Mouse (Mus musculus) liver, embryonic 12.5 days (tissue): ENCODE measurements around the gene Atf6b. TPM values are rescaled to one million over a fixed set of nuclear protein-coding genes. Genes with fewer than 3 reads are reported as not detected.

Experiments
- ATAC-seq: fragments of 200-750 bp; cut with Nextera tagmentation; 2 replicates; pipeline ENCODE4 v1.8.0; 2017; ENCODE audit warnings: moderate number of reproducible peaks, mild to moderate bottlenecking, moderate library complexity
- H3K27ac ChIP-seq: fragments of 300-500 bp; sonication (generic); 2 replicates; pipeline ENCODE4 v1.5.1; 2016; ENCODE audit warnings: mild to moderate bottlenecking
- H3K27me3 ChIP-seq: fragments of 300-500 bp; sonication (generic); replicated peaks from 2 replicates; pipeline ENCODE4 v1.6.1; 2016; ENCODE audit warnings: mild to moderate bottlenecking, moderate library complexity
- H3K36me3 ChIP-seq: fragments of 300-500 bp; sonication (generic); 2 replicates; pipeline ENCODE4 v1.6.1; 2016; ENCODE audit warnings: mild to moderate bottlenecking, moderate library complexity
- H3K4me1 ChIP-seq: fragments of 300-500 bp; sonication (generic); 2 replicates; pipeline ENCODE4 v1.6.1; 2016
- H3K4me2 ChIP-seq: fragments of 300-500 bp; sonication (generic); 2 replicates; pipeline ENCODE4 v1.6.1; 2016; ENCODE audit warnings: mild to moderate bottlenecking, moderate library complexity
- H3K4me3 ChIP-seq: fragments of 300-500 bp; sonication (generic); 2 replicates; pipeline ENCODE4 v1.5.1; 2016; ENCODE audit warnings: mild to moderate bottlenecking, moderate library complexity
- H3K9ac ChIP-seq: fragments of 300-500 bp; sonication (generic); 2 replicates; pipeline ENCODE4 v1.6.1; 2016; ENCODE audit warnings: mild to moderate bottlenecking, moderate library complexity
- H3K9me3 ChIP-seq: fragments of 300-500 bp; sonication (generic); replicated peaks from 2 replicates; pipeline ENCODE4 v1.6.1; 2016; ENCODE audit warnings: mild to moderate bottlenecking, moderate library complexity
- WGBS: fragments of 180-500 bp; shearing (Covaris S2); methylation state at CpG from one replicate; pipeline ENCODE4 v1.1.7; 2016; ENCODE audit not compliant: insufficient replicate concordance; 5-methylcytosine and 5-hydroxymethylcytosine counted together
- polyA plus RNA-seq: library from polyadenylated mRNA; unstranded; fragments of >200 nt; fragmentation: Nextera tagmentation; extraction: Ambion mirVana; gene quantifications from 2 replicates; pipeline ENCODE4 v1.2.1, GENCODE M21; 2016

Gene Atf6b
- 37.0 and 37.3 TPM in 2 replicates for polyA plus RNA-seq

- peaks cover 39% of the 10 kb centered on the region for H3K36me3 ChIP-seq
- ATAC-seq, result peak; percentile 97
- peak within 1 kb of the TSS; percentile 95 for H3K4me3 ChIP-seq
- peaks cover 5% of the 10 kb centered on the region; the same call in 1 of the 2 replicates for H3K27me3 ChIP-seq
- peak within 1 kb of the TSS; percentile 86 for H3K9ac ChIP-seq
- peak within 1 kb of the TSS; percentile 94 for H3K4me2 ChIP-seq
- H3K27ac ChIP-seq, result peak within 1 kb of the TSS; percentile 72
- no peaks in the 10 kb centered on the region for H3K9me3 ChIP-seq
- 1% methylated on average over 65 of the region's 66 CpGs for WGBS
- peaks cover 40% of the 10 kb centered on the region for H3K4me1 ChIP-seq
Measured at GRCm38 (mm10) chr17:34646906-34647787, at the start of gene Atf6b. Gene Atf6b, plus strand, starts transcription at chr17:34647146.

DNA sequence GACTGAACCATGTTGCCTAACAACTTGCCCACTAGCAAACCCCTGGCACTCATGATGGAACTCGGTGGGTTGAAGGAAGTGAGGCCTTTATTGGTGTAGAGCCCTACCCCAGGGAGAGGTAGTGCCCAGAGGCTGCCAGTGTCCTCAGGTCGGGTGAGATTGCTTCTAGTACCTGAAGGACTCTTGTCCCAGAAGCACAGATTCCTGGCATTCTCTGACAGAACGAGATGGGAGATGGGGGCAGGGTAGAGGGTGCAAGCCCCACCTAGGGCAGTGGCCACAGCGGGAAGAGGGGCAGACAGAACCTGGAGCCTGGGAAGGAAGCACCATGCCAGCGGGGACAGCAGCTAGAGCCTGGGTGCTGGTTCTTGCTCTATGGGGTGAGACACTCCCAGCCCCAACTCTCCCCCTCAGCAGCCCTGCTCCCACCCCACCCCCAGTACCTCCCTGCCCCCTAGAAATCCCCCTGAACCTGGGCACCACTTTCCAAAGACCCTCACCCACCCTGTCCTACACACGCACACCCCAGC is 49.3 kb upstream of the Atf6b start, which contains the start of gene Ager:
Ager (plus strand) TSS at position 297 of the 530 bp plus-strand sequence.
- Histone ChIP-seq H3K27me3 (no peaks in the 10 kb centered on the region), H3K9me3 (no peaks in the 10 kb centered on the region), H3K4me1 (peaks cover 78% of the 10 kb centered on the region), H3K36me3 (peaks cover 55% of the 10 kb centered on the region), H3K4me3 (no peak within 1 kb of the TSS), H3K9ac (peak within 1 kb of the TSS; percentile 40), H3K4me2 (no peak within 1 kb of the TSS), H3K27ac (0 out of 2 replicates have a peak within 1 kb of the TSS, but pooled peaks have one; percentile 11)
- no peak for ATAC-seq
- WGBS, result 25% methylated on average over 6 of the region's 6 CpGs

DNA sequence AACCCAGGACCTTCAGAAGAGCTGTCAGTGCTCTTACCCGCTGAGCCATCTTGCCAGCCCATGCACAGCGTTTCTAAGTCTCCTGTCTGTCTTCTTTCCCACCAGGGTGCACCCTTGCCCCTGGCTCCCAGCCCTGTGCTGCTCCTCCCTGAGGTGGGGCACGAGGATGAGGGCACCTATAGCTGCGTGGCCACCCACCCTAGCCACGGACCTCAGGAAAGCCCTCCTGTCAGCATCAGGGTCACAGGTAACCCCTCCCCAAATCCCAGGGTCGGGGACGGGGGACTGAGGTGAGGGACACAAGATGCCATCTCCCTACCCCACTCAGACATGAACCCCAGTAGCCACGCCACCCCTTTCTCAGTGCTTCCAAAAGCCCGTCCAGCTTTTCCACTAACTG is 47.1 kb upstream of the Atf6b start:
- Histone ChIP-seq H3K36me3 (peaks cover 41% of the 10 kb centered on the region), H3K4me2 (no peak overlapping the region), H3K27ac (no peak overlapping the region), H3K9ac (no peak overlapping the region), H3K9me3 (no peaks in the 10 kb centered on the region), H3K27me3 (no peaks in the 10 kb centered on the region), H3K4me3 (no peak overlapping the region), H3K4me1 (peaks cover 65% of the 10 kb centered on the region)
- 76% methylated on average over 9 of the region's 9 CpGs for WGBS
- no peak for ATAC-seq

- Histone ChIP-seq H3K27me3 (no peaks in the 10 kb centered on the region), H3K36me3 (peaks cover 27% of the 10 kb centered on the region), H3K4me3 (peak overlapping the region; percentile 98; the same call in 1 of the 2 replicates), H3K4me1 (peaks cover 59% of the 10 kb centered on the region), H3K27ac (no peak overlapping the region; the same call in 1 of the 2 replicates), H3K4me2 (peak overlapping the region; percentile 94), H3K9me3 (no peaks in the 10 kb centered on the region), H3K9ac (no peak overlapping the region)
- no peak for ATAC-seq
- WGBS, result 88% methylated on average over 12 of the region's 12 CpGs
Measured at GRCm38 (mm10) chr17:34601796-34602195, 45.1 kb upstream of the Atf6b start.

- H3K4me1 ChIP-seq, result peaks cover 61% of the 10 kb centered on the region
- H3K4me2 ChIP-seq, result peak within 1 kb of the TSS; percentile 94
- H3K4me3 ChIP-seq, result peak within 1 kb of the TSS; percentile 98
- H3K27me3 ChIP-seq, result no peaks in the 10 kb centered on the region
- H3K27ac ChIP-seq, result peak within 1 kb of the TSS; percentile 91
- peak within 1 kb of the TSS; percentile 99 for H3K9ac ChIP-seq
- no peaks in the 10 kb centered on the region for H3K9me3 ChIP-seq
- H3K36me3 ChIP-seq, result peaks cover 36% of the 10 kb centered on the region
- under 1% methylated on average over 30 of the region's 30 CpGs for WGBS
- peak; percentile 92 for ATAC-seq
Measured at GRCm38 (mm10) chr17:34603375-34604060, 43.4 kb upstream of the Atf6b start, which contains the start of gene Rnf5. Gene Rnf5, minus strand, starts transcription at chr17:34603690.

GRCm38 (mm10) chr17:34604061-34604508 is 42.9 kb upstream of the Atf6b start, which contains the start of gene Agpat1:
Gene Agpat1, plus strand, starts transcription at chr17:34604262.
- Histone ChIP-seq H3K4me2 (peak within 1 kb of the TSS; percentile 94), H3K36me3 (peaks cover 36% of the 10 kb centered on the region), H3K27ac (peak within 1 kb of the TSS; percentile 91), H3K4me3 (peak within 1 kb of the TSS; percentile 98), H3K4me1 (peaks cover 65% of the 10 kb centered on the region), H3K9me3 (no peaks in the 10 kb centered on the region), H3K27me3 (no peaks in the 10 kb centered on the region), H3K9ac (peak within 1 kb of the TSS; percentile 99)
- under 1% methylated on average over 35 of the region's 35 CpGs for WGBS
- peak; percentile 83 for ATAC-seq

DNA sequence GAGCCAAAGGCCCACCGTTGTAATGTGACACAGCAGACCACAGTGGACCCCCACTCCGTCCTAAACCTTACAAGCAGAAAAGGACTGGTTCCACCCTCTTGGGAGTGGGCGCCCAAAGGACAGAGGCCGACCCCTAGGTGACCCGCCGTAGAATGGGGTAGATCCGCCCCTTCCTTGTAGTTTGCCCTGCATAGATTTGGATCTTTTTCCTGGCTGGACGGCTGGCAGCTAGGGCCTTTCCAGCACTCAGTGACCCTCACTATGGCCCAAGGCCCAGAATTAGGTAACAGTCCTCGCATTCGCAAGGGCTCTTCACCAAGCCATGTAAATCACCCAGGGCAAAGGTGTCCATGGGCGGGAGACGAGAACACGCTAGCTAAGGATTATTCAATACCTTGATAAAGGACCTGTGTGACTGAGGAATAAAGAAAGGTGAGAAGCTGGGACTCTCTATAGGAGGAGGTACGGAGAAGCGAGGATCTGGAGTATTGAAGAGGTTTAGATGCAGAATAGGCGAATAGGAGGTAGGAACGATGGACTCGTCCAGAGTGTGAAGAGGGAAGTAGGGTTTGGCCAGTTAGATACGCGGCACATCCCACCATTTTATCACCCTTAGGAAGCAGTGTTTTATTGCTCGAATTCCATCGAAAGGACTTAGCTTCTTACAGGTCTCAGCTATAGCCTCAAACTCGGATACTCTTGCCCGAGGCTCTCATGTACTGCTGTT is 42.3 kb upstream of the Atf6b start:
- H3K27ac ChIP-seq, result peak overlapping the region; percentile 91
- peaks cover 64% of the 10 kb centered on the region for H3K4me1 ChIP-seq
- no peaks in the 10 kb centered on the region for H3K9me3 ChIP-seq
- H3K9ac ChIP-seq, result peak overlapping the region; percentile 99
- peak overlapping the region; percentile 92 for H3K4me2 ChIP-seq
- WGBS, result 15% methylated on average over 24 of the region's 24 CpGs
- peak overlapping the region; percentile 98 for H3K4me3 ChIP-seq
- peaks cover 35% of the 10 kb centered on the region for H3K36me3 ChIP-seq
- ATAC-seq, result no peak
- H3K27me3 ChIP-seq, result no peaks in the 10 kb centered on the region

DNA sequence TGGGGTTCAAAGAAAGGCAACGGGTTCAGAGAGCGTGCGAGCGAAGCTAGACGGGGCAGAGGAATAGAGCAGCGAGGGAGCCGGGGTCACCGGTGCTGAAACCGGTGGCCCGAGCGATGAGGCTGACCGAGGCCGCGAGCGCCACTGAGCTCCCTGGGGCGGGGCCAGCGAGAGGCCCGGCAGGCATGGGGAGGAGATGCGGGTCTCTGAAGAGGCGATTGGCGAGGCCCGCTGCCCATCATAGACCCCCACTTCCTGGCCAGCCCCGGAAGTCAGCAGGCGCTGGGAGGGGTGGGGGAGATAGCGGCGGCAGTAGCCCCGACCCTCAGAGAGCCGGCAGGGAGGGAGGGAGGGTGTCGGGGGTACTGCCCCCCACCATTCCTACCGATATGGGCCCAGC is 41.3 kb upstream of the Atf6b start:
- Histone ChIP-seq H3K36me3 (peaks cover 33% of the 10 kb centered on the region), H3K4me3 (peak overlapping the region; percentile 98), H3K4me2 (peak overlapping the region; percentile 92), H3K27me3 (no peaks in the 10 kb centered on the region), H3K9me3 (no peaks in the 10 kb centered on the region), H3K27ac (peak overlapping the region; percentile 91), H3K9ac (peak overlapping the region; percentile 99), H3K4me1 (peaks cover 59% of the 10 kb centered on the region)
- WGBS, result 1% methylated on average over 26 of the region's 30 CpGs
- ATAC-seq, result peak; percentile 49

- WGBS, result 12% methylated on average over 32 of the region's 32 CpGs
- H3K36me3 ChIP-seq, result peaks cover 33% of the 10 kb centered on the region
- peak overlapping the region; percentile 98 for H3K4me3 ChIP-seq
- H3K27ac ChIP-seq, result peak overlapping the region; percentile 91
- no peaks in the 10 kb centered on the region for H3K9me3 ChIP-seq
- peak overlapping the region; percentile 99 for H3K9ac ChIP-seq
- H3K4me1 ChIP-seq, result peaks cover 59% of the 10 kb centered on the region
- ATAC-seq, result no peak
- no peaks in the 10 kb centered on the region for H3K27me3 ChIP-seq
- peak overlapping the region; percentile 92 for H3K4me2 ChIP-seq
Measured at GRCm38 (mm10) chr17:34606186-34607039, 40.5 kb upstream of the Atf6b start.

DNA sequence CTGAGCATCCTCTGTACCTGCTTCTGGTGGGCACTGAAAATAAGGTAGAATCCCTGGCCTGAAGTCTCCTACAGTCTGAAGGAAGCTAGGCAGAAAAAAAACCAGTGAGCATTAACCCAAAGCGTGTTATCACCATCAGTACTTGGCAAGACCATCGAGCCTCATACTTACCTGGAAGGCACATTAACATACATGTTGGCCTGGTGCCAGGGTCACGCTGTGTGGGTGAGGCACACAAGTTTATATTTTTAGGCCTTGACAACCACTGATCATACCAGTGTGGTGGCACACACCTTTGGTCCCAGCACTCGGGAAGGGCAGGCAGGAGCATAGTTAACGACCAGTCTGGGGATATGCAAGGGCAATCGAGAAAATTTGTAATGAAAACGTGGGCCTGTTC is 38.9 kb upstream of the Atf6b start:
- H3K36me3 ChIP-seq, result peaks cover 40% of the 10 kb centered on the region
- H3K4me1 ChIP-seq, result peaks cover 54% of the 10 kb centered on the region
- H3K9ac ChIP-seq, result no peak overlapping the region
- H3K27ac ChIP-seq, result no peak overlapping the region; the same call in 1 of the 2 replicates
- H3K4me2 ChIP-seq, result no peak overlapping the region
- H3K9me3 ChIP-seq, result no peaks in the 10 kb centered on the region
- 79% methylated on average over 7 of the region's 7 CpGs for WGBS
- H3K27me3 ChIP-seq, result no peaks in the 10 kb centered on the region
- no peak overlapping the region for H3K4me3 ChIP-seq
- ATAC-seq, result no peak
